Mouse (Mus musculus): ENCODE results near the gene Zfp777. TPM values are rescaled to one million over a fixed set of nuclear protein-coding genes. Genes with fewer than 3 reads are reported as not detected.

The Zfp777 gene
- polyA plus RNA-seq (2015; fragmentation: Nextera tagmentation; extraction: Ambion mirVana), result 11.1 and 12.1 TPM in 2 replicates

- ATAC-seq, result peak; percentile 91
- peaks cover 21% of the 10 kb centered on the region for H3K4me1 ChIP-seq (ENCODE audit: control insufficient read depth, insufficient read depth, low read depth, low read length)
These were observed at the start of gene Zfp777 for GRCm38 (mm10) chr6:48048426-48049272. Zfp777 (minus strand) TSS chr6:48048911.

GRCm38 (mm10) chr6:48086957-48087715, 38.4 kb upstream of the Zfp777 start:
- H3K4me2 ChIP-seq (ENCODE audit: low read length), result peak overlapping the region; percentile 88
- 40% methylated on average over 14 of the region's 14 CpGs for WGBS
- ATAC-seq, result no peak

More at GRCm38 (mm10) chr6:48048426-48049272, at the start of gene Zfp777:
- Histone ChIP-seq H3K27ac (ENCODE audit: low read depth, low read length) (peak within 1 kb of the TSS; percentile 94), H3K9ac (ENCODE audit: low read depth, low read length) (peak within 1 kb of the TSS; percentile 90), H3K4me2 (ENCODE audit: low read length) (peak within 1 kb of the TSS; percentile 83), H3K9me3 (ENCODE audit: control insufficient read depth, low read length) (no peaks in the 10 kb centered on the region), H3K27me3 (replicated peaks; ENCODE audit: control insufficient read depth, insufficient read depth, low read length) (no peaks in the 10 kb centered on the region), H3K4me3 (ENCODE audit: low read length) (peak within 1 kb of the TSS; percentile 84), H3K36me3 (ENCODE audit: control insufficient read depth, insufficient read depth, low read length) (peaks cover 7% of the 10 kb centered on the region; the same call in 1 of the 2 replicates)
- under 1% methylated on average over 81 of the region's 82 CpGs for WGBS

GRCm38 (mm10) chr6:48086471-48086878, 37.8 kb upstream of the Zfp777 start, which contains the start of gene Zfp746:
Zfp746 (minus strand) TSS chr6:48086593.
- Histone ChIP-seq H3K27ac (ENCODE audit: low read depth, low read length) (peak within 1 kb of the TSS; percentile 91), H3K36me3 (ENCODE audit: control insufficient read depth, insufficient read depth, low read length) (peaks cover 18% of the 10 kb centered on the region), H3K4me1 (ENCODE audit: control insufficient read depth, insufficient read depth, low read depth, low read length) (peaks cover 10% of the 10 kb centered on the region), H3K9ac (ENCODE audit: low read depth, low read length) (peak within 1 kb of the TSS; percentile 98), H3K27me3 (replicated peaks; ENCODE audit: control insufficient read depth, insufficient read depth, low read length) (no peaks in the 10 kb centered on the region), H3K4me3 (ENCODE audit: low read length) (peak within 1 kb of the TSS; percentile 91), H3K9me3 (ENCODE audit: control insufficient read depth, low read length) (no peaks in the 10 kb centered on the region), H3K4me2 (ENCODE audit: low read length) (peak within 1 kb of the TSS; percentile 88)
- WGBS, result under 1% methylated on average over 53 of the region's 53 CpGs
- peak; percentile 93 for ATAC-seq

More at GRCm38 (mm10) chr6:48086957-48087715, 38.4 kb upstream of the Zfp777 start:
- H3K36me3 ChIP-seq (ENCODE audit: control insufficient read depth, insufficient read depth, low read length), result peaks cover 12% of the 10 kb centered on the region
- peaks cover 10% of the 10 kb centered on the region for H3K4me1 ChIP-seq (ENCODE audit: control insufficient read depth, insufficient read depth, low read depth, low read length)
- no peaks in the 10 kb centered on the region for H3K9me3 ChIP-seq (ENCODE audit: control insufficient read depth, low read length)
- no peaks in the 10 kb centered on the region for H3K27me3 ChIP-seq (replicated peaks; ENCODE audit: control insufficient read depth, insufficient read depth, low read length)
- peak overlapping the region; percentile 91 for H3K4me3 ChIP-seq (ENCODE audit: low read length)
- no peak overlapping the region; the same call in 1 of the 2 replicates for H3K27ac ChIP-seq (ENCODE audit: low read depth, low read length)
- peak overlapping the region; percentile 53; the same call in 1 of the 2 replicates for H3K9ac ChIP-seq (ENCODE audit: low read depth, low read length)

- Histone ChIP-seq H3K4me3 (ENCODE audit: low read length) (peak overlapping the region; percentile 91), H3K9me3 (ENCODE audit: control insufficient read depth, low read length) (no peaks in the 10 kb centered on the region), H3K27ac (ENCODE audit: low read depth, low read length) (peak overlapping the region; percentile 91), H3K4me2 (ENCODE audit: low read length) (peak overlapping the region; percentile 88), H3K36me3 (ENCODE audit: control insufficient read depth, insufficient read depth, low read length) (peaks cover 24% of the 10 kb centered on the region), H3K4me1 (ENCODE audit: control insufficient read depth, insufficient read depth, low read depth, low read length) (peaks cover 10% of the 10 kb centered on the region), H3K27me3 (replicated peaks; ENCODE audit: control insufficient read depth, insufficient read depth, low read length) (no peaks in the 10 kb centered on the region), H3K9ac (ENCODE audit: low read depth, low read length) (peak overlapping the region; percentile 98)
- peak; percentile 90 for ATAC-seq
- WGBS, result 5% methylated on average over 45 of the region's 72 CpGs
These were observed 37.1 kb upstream of the Zfp777 start for GRCm38 (mm10) chr6:48085521-48086404.

GRCm38 (mm10) chr6:48083733-48084191, 35.1 kb upstream of the Zfp777 start:
- ATAC-seq, result no peak
- H3K27me3 ChIP-seq (replicated peaks; ENCODE audit: control insufficient read depth, insufficient read depth, low read length), result no peaks in the 10 kb centered on the region
- no peak overlapping the region for H3K4me2 ChIP-seq (ENCODE audit: low read length)
- no peak overlapping the region for H3K4me3 ChIP-seq (ENCODE audit: low read length)
- no peak overlapping the region for H3K27ac ChIP-seq (ENCODE audit: low read depth, low read length)
- H3K4me1 ChIP-seq (ENCODE audit: control insufficient read depth, insufficient read depth, low read depth, low read length), result peaks cover 10% of the 10 kb centered on the region
- H3K9me3 ChIP-seq (ENCODE audit: control insufficient read depth, low read length), result no peaks in the 10 kb centered on the region
- no peak overlapping the region; the same call in 1 of the 2 replicates for H3K9ac ChIP-seq (ENCODE audit: low read depth, low read length)
- peaks cover 41% of the 10 kb centered on the region for H3K36me3 ChIP-seq (ENCODE audit: control insufficient read depth, insufficient read depth, low read length)
- 91% methylated on average over 6 of the region's 6 CpGs for WGBS

GRCm38 (mm10) chr6:48081952-48082351, 33.2 kb upstream of the Zfp777 start:
- H3K27me3 ChIP-seq (replicated peaks; ENCODE audit: control insufficient read depth, insufficient read depth, low read length), result no peaks in the 10 kb centered on the region
- H3K4me2 ChIP-seq (ENCODE audit: low read length), result no peak overlapping the region
- peaks cover 10% of the 10 kb centered on the region for H3K4me1 ChIP-seq (ENCODE audit: control insufficient read depth, insufficient read depth, low read depth, low read length)
- no peaks in the 10 kb centered on the region for H3K9me3 ChIP-seq (ENCODE audit: control insufficient read depth, low read length)
- 97% methylated on average over 3 of the region's 3 CpGs for WGBS
- H3K9ac ChIP-seq (ENCODE audit: low read depth, low read length), result no peak overlapping the region
- peaks cover 42% of the 10 kb centered on the region for H3K36me3 ChIP-seq (ENCODE audit: control insufficient read depth, insufficient read depth, low read length)
- no peak for ATAC-seq
- no peak overlapping the region for H3K4me3 ChIP-seq (ENCODE audit: low read length)
- no peak overlapping the region for H3K27ac ChIP-seq (ENCODE audit: low read depth, low read length)

GRCm38 (mm10) chr6:48081021-48081420, 32.3 kb upstream of the Zfp777 start:
- Histone ChIP-seq H3K27me3 (replicated peaks; ENCODE audit: control insufficient read depth, insufficient read depth, low read length) (no peaks in the 10 kb centered on the region), H3K4me2 (ENCODE audit: low read length) (no peak overlapping the region), H3K36me3 (ENCODE audit: control insufficient read depth, insufficient read depth, low read length) (peaks cover 47% of the 10 kb centered on the region), H3K9ac (ENCODE audit: low read depth, low read length) (no peak overlapping the region), H3K4me1 (ENCODE audit: control insufficient read depth, insufficient read depth, low read depth, low read length) (peaks cover 10% of the 10 kb centered on the region), H3K9me3 (ENCODE audit: control insufficient read depth, low read length) (no peaks in the 10 kb centered on the region), H3K4me3 (ENCODE audit: low read length) (no peak overlapping the region), H3K27ac (ENCODE audit: low read depth, low read length) (no peak overlapping the region)
- WGBS, result 98% methylated on average over 5 of the region's 5 CpGs
- no peak for ATAC-seq

- H3K27ac ChIP-seq (ENCODE audit: low read depth, low read length), result no peak overlapping the region
- H3K4me1 ChIP-seq (ENCODE audit: control insufficient read depth, insufficient read depth, low read depth, low read length), result no peaks in the 10 kb centered on the region
- no peak overlapping the region for H3K4me2 ChIP-seq (ENCODE audit: low read length)
- WGBS, result 88% methylated on average over 5 of the region's 5 CpGs
- no peak for ATAC-seq
- no peaks in the 10 kb centered on the region for H3K9me3 ChIP-seq (ENCODE audit: control insufficient read depth, low read length)
- H3K9ac ChIP-seq (ENCODE audit: low read depth, low read length), result no peak overlapping the region
- H3K36me3 ChIP-seq (ENCODE audit: control insufficient read depth, insufficient read depth, low read length), result peaks cover 13% of the 10 kb centered on the region
- no peak overlapping the region for H3K4me3 ChIP-seq (ENCODE audit: low read length)
- H3K27me3 ChIP-seq (replicated peaks; ENCODE audit: control insufficient read depth, insufficient read depth, low read length), result no peaks in the 10 kb centered on the region
These were observed 24.6 kb upstream of the Zfp777 start for GRCm38 (mm10) chr6:48073316-48073715.
